Mouse (Mus musculus): Measurements from ENCODE around the gene Apbb2. TPM values are rescaled to one million over a fixed set of nuclear protein-coding genes. Genes with fewer than 3 reads are reported as not detected.

Apbb2 gene
- polyA plus RNA-seq, 1 experiment from 2014 or later, result 115 TPM

- peaks cover 29% of the 10 kb centered on the region for H3K4me1 ChIP-seq
- 81% methylated on average over 5 of the region's 5 CpGs for WGBS
- no peak overlapping the region for H3K9ac ChIP-seq
- H3K27me3 ChIP-seq (replicated peaks), result no peaks in the 10 kb centered on the region
- no peaks in the 10 kb centered on the region for H3K36me3 ChIP-seq (replicated peaks)
- H3K9me3 ChIP-seq, result no peaks in the 10 kb centered on the region
- no peak overlapping the region for H3K4me3 ChIP-seq
- H3K27ac ChIP-seq, result no peak overlapping the region
- no peak for ATAC-seq (replicated peaks)
- H3K4me2 ChIP-seq, result no peak overlapping the region
These were observed 5.6 kb downstream of the Apbb2 start for GRCm38 (mm10) chr5:66612964-66613363.

- no peak overlapping the region for H3K4me2 ChIP-seq
- no peaks in the 10 kb centered on the region for H3K36me3 ChIP-seq (replicated peaks)
- H3K4me3 ChIP-seq, result no peak overlapping the region
- H3K9me3 ChIP-seq, result no peaks in the 10 kb centered on the region
- 78% methylated on average over 4 of the region's 4 CpGs for WGBS
- H3K27me3 ChIP-seq (replicated peaks), result no peaks in the 10 kb centered on the region
- H3K27ac ChIP-seq, result no peak overlapping the region
- ATAC-seq (replicated peaks), result no peak
- peaks cover 21% of the 10 kb centered on the region for H3K4me1 ChIP-seq
- H3K9ac ChIP-seq, result no peak overlapping the region
These were observed 6.7 kb downstream of the Apbb2 start for GRCm38 (mm10) chr5:66611851-66612250.

GRCm38 (mm10) chr5:66611361-66611760, 7.2 kb downstream of the Apbb2 start:
- Histone ChIP-seq H3K27ac (no peak overlapping the region), H3K9me3 (no peaks in the 10 kb centered on the region), H3K27me3 (replicated peaks) (no peaks in the 10 kb centered on the region), H3K36me3 (replicated peaks) (no peaks in the 10 kb centered on the region), H3K4me2 (no peak overlapping the region), H3K4me3 (no peak overlapping the region), H3K4me1 (peaks cover 17% of the 10 kb centered on the region), H3K9ac (no peak overlapping the region)
- 93% methylated on average over 5 of the region's 5 CpGs for WGBS
- ATAC-seq (replicated peaks), result no peak

- Histone ChIP-seq H3K9ac (no peak overlapping the region), H3K9me3 (no peaks in the 10 kb centered on the region), H3K27me3 (replicated peaks) (no peaks in the 10 kb centered on the region), H3K27ac (no peak overlapping the region), H3K4me1 (peaks cover 9% of the 10 kb centered on the region), H3K4me3 (no peak overlapping the region), H3K4me2 (no peak overlapping the region), H3K36me3 (replicated peaks) (no peaks in the 10 kb centered on the region)
- no peak for ATAC-seq (replicated peaks)
- WGBS, result 88% methylated on average over 12 of the region's 12 CpGs
These were observed 8.3 kb downstream of the Apbb2 start for GRCm38 (mm10) chr5:66610270-66610669.

- Histone ChIP-seq H3K4me1 (peaks cover 6% of the 10 kb centered on the region), H3K27me3 (replicated peaks) (no peaks in the 10 kb centered on the region), H3K9ac (no peak overlapping the region), H3K9me3 (no peaks in the 10 kb centered on the region), H3K27ac (no peak overlapping the region), H3K36me3 (replicated peaks) (no peaks in the 10 kb centered on the region), H3K4me2 (no peak overlapping the region), H3K4me3 (no peak overlapping the region)
- 75% methylated on average over 7 of the region's 7 CpGs for WGBS
- ATAC-seq (replicated peaks), result no peak
These were observed 9.3 kb downstream of the Apbb2 start for GRCm38 (mm10) chr5:66609306-66609705.

- Histone ChIP-seq H3K9me3 (no peaks in the 10 kb centered on the region), H3K27ac (no peak overlapping the region), H3K9ac (no peak overlapping the region), H3K4me1 (peaks cover 12% of the 10 kb centered on the region; the same call in 1 of the 2 replicates), H3K4me2 (no peak overlapping the region), H3K4me3 (no peak overlapping the region), H3K36me3 (replicated peaks) (no peaks in the 10 kb centered on the region), H3K27me3 (replicated peaks) (no peaks in the 10 kb centered on the region)
- no peak for ATAC-seq (replicated peaks)
- WGBS, result 93% methylated on average over 10 of the region's 10 CpGs
These were observed 10.8 kb downstream of the Apbb2 start for GRCm38 (mm10) chr5:66607801-66608200.

GRCm38 (mm10) chr5:66607201-66607600, 11.4 kb downstream of the Apbb2 start:
- Histone ChIP-seq H3K9ac (no peak overlapping the region), H3K9me3 (no peaks in the 10 kb centered on the region), H3K4me2 (no peak overlapping the region), H3K36me3 (replicated peaks) (no peaks in the 10 kb centered on the region), H3K27me3 (replicated peaks) (no peaks in the 10 kb centered on the region), H3K4me3 (no peak overlapping the region), H3K4me1 (peaks cover 12% of the 10 kb centered on the region; the same call in 1 of the 2 replicates), H3K27ac (no peak overlapping the region)
- 87% methylated on average over 4 of the region's 4 CpGs for WGBS
- ATAC-seq (replicated peaks), result no peak

- peaks cover 12% of the 10 kb centered on the region; the same call in 1 of the 2 replicates for H3K4me1 ChIP-seq
- ATAC-seq (replicated peaks), result no peak
- no peak overlapping the region for H3K4me3 ChIP-seq
- no peak overlapping the region for H3K27ac ChIP-seq
- H3K4me2 ChIP-seq, result no peak overlapping the region
- H3K9me3 ChIP-seq, result no peaks in the 10 kb centered on the region
- no peak overlapping the region for H3K9ac ChIP-seq
- no peaks in the 10 kb centered on the region for H3K27me3 ChIP-seq (replicated peaks)
- 92% methylated on average over 11 of the region's 11 CpGs for WGBS
- H3K36me3 ChIP-seq (replicated peaks), result no peaks in the 10 kb centered on the region
These were observed 12.9 kb downstream of the Apbb2 start for GRCm38 (mm10) chr5:66605636-66606035.

- peaks cover 9% of the 10 kb centered on the region; the same call in 1 of the 2 replicates for H3K4me1 ChIP-seq
These were observed 14.2 kb downstream of the Apbb2 start for GRCm38 (mm10) chr5:66604423-66604822.

GRCm38 (mm10) chr5:66603746-66604145, 14.8 kb downstream of the Apbb2 start:
- Histone ChIP-seq H3K9ac (no peak overlapping the region), H3K36me3 (replicated peaks) (no peaks in the 10 kb centered on the region), H3K27me3 (replicated peaks) (no peaks in the 10 kb centered on the region), H3K9me3 (no peaks in the 10 kb centered on the region), H3K4me3 (no peak overlapping the region), H3K4me2 (no peak overlapping the region), H3K27ac (no peak overlapping the region), H3K4me1 (peaks cover 8% of the 10 kb centered on the region; the same call in 1 of the 2 replicates)
- 65% methylated on average over 8 of the region's 8 CpGs for WGBS
- no peak for ATAC-seq (replicated peaks)

More at GRCm38 (mm10) chr5:66604423-66604822, 14.2 kb downstream of the Apbb2 start:
- Histone ChIP-seq H3K4me2 (no peak overlapping the region), H3K27ac (no peak overlapping the region), H3K9ac (no peak overlapping the region), H3K36me3 (replicated peaks) (no peaks in the 10 kb centered on the region), H3K4me3 (no peak overlapping the region), H3K27me3 (replicated peaks) (no peaks in the 10 kb centered on the region), H3K9me3 (no peaks in the 10 kb centered on the region)
- ATAC-seq (replicated peaks), result no peak
- 87% methylated on average over 4 of the region's 4 CpGs for WGBS

- H3K4me2 ChIP-seq, result no peak overlapping the region
- H3K9ac ChIP-seq, result no peak overlapping the region
- no peaks in the 10 kb centered on the region for H3K36me3 ChIP-seq (replicated peaks)
- 0 out of 2 replicates have a peak overlapping the region, but pooled peaks have one; percentile 8 for H3K27ac ChIP-seq
- H3K27me3 ChIP-seq (replicated peaks), result no peaks in the 10 kb centered on the region
- ATAC-seq (replicated peaks), result no peak
- 53% methylated on average over 7 of the region's 7 CpGs for WGBS
- no peaks in the 10 kb centered on the region for H3K9me3 ChIP-seq
- no peak overlapping the region for H3K4me3 ChIP-seq
- H3K4me1 ChIP-seq, result peaks cover 8% of the 10 kb centered on the region; the same call in 1 of the 2 replicates
These were observed 15.4 kb downstream of the Apbb2 start for GRCm38 (mm10) chr5:66603223-66603622.

GRCm38 (mm10) chr5:66602287-66602820, 16.2 kb downstream of the Apbb2 start:
- 34% methylated on average over 9 of the region's 9 CpGs for WGBS
- no peaks in the 10 kb centered on the region for H3K27me3 ChIP-seq (replicated peaks)
- ATAC-seq (replicated peaks), result no peak
- H3K9ac ChIP-seq, result no peak overlapping the region
- H3K4me2 ChIP-seq, result no peak overlapping the region
- H3K9me3 ChIP-seq, result no peaks in the 10 kb centered on the region
- no peak overlapping the region for H3K4me3 ChIP-seq
- H3K4me1 ChIP-seq, result peaks cover 8% of the 10 kb centered on the region; the same call in 1 of the 2 replicates
- H3K36me3 ChIP-seq (replicated peaks), result no peaks in the 10 kb centered on the region
- no peak overlapping the region for H3K27ac ChIP-seq

- no peaks in the 10 kb centered on the region for H3K27me3 ChIP-seq (replicated peaks)
- no peak overlapping the region for H3K27ac ChIP-seq
- peaks cover 8% of the 10 kb centered on the region; the same call in 1 of the 2 replicates for H3K4me1 ChIP-seq
- no peaks in the 10 kb centered on the region for H3K36me3 ChIP-seq (replicated peaks)
- 92% methylated on average over 8 of the region's 8 CpGs for WGBS
- H3K4me3 ChIP-seq, result no peak overlapping the region
- H3K9me3 ChIP-seq, result no peaks in the 10 kb centered on the region
- no peak overlapping the region for H3K9ac ChIP-seq
- no peak for ATAC-seq (replicated peaks)
- H3K4me2 ChIP-seq, result no peak overlapping the region
These were observed 18.2 kb downstream of the Apbb2 start for GRCm38 (mm10) chr5:66600415-66600814.

Measured in midbrain, embryonic 15.5 days (tissue).